Comparison of ENCODE assay signal across 8 mouse cellular contexts in genomic region chr11:46054911-46055895, GRCm38 (mm10). TPM values are rescaled to one million over a fixed set of nuclear protein-coding genes. Genes with fewer than 3 reads are reported as not detected.
DNase-seq lines count a peak whose midpoint lies in the region; ATAC-seq and TF ChIP-seq lines count a peak whose summit lies in the region.

No protein-coding gene starts in this region.

- no peak for DNase-seq in kidney, adult 2 months
- DNase-seq in kidney, postnatal 36 days: no peak
- DNase-seq in embryo, embryonic 10 days (ENCODE audit: low spot score): peak; percentile 44
- DNase-seq in cerebellum, postnatal 25 days: no peak
- no peak for DNase-seq in urinary bladder, adult 18-20 months (ENCODE audit: low spot score in 2 of 2)

- ATAC-seq in hindbrain, embryonic 15.5 days (ENCODE audit: low FRiP score, low read depth): peak; percentile 17; the same call in 1 of the 2 replicates
- no peak for ATAC-seq in monocyte, adult 5-6 weeks (replicated peaks; ENCODE audit: insufficient number of reproducible peaks, low FRiP score, low TSS enrichment, poor library complexity, severe bottlenecking)

- H3K27me3 ChIP-seq in kidney, adult 2 months (replicated peaks; ENCODE audit: control insufficient read depth, insufficient read depth, low read length): no peaks in the 10 kb centered on the region
- H3K27me3 ChIP-seq in hindbrain, embryonic 15.5 days: no peaks in the 10 kb centered on the region
- no peaks in the 10 kb centered on the region for H3K27me3 ChIP-seq in myocyte (ENCODE audit: control insufficient read depth, insufficient read depth, insufficient read length)

- peak overlapping the region; percentile 85 for H3K9ac ChIP-seq in hindbrain, embryonic 15.5 days

- no peaks in the 10 kb centered on the region for H3K9me3 ChIP-seq in hindbrain, embryonic 15.5 days

- no peaks in the 10 kb centered on the region for H3K36me3 ChIP-seq in kidney, adult 2 months (ENCODE audit: control insufficient read depth, insufficient read depth, low read length)
- no peaks in the 10 kb centered on the region for H3K36me3 ChIP-seq in hindbrain, embryonic 15.5 days
- H3K36me3 ChIP-seq in myocyte (ENCODE audit: control insufficient read depth, insufficient read depth): no peaks in the 10 kb centered on the region

- H3K4me3 ChIP-seq in kidney, adult 2 months (ENCODE audit: insufficient read depth, low read depth, low read length): peak overlapping the region; percentile 50
- peak overlapping the region; percentile 84 for H3K4me3 ChIP-seq in hindbrain, embryonic 15.5 days
- peak overlapping the region; percentile 88 for H3K4me3 ChIP-seq in myocyte

- peaks cover 36% of the 10 kb centered on the region for H3K79me2 ChIP-seq in myocyte (ENCODE audit: control insufficient read depth, insufficient read depth)

- no peak for TF ChIP-seq CTCF in kidney, adult 2 months (conservative IDR thresholded peaks at IDR 0.05; ENCODE audit: insufficient read depth, insufficient read length, low read depth, low read length)

- TF ChIP-seq POLR2A in kidney, adult 2 months (IDR thresholded peaks at IDR 0.05; ENCODE audit: low read depth, low read length): no peak
- TF ChIP-seq POLR2A in myocyte (IDR thresholded peaks at IDR 0.05; ENCODE audit: insufficient read length, low read depth): no peak

- peak overlapping the region; percentile 83 for H3K4me2 ChIP-seq in hindbrain, embryonic 15.5 days
- peak overlapping the region; percentile 91 for H3K4me2 ChIP-seq in myocyte (ENCODE audit: low read depth)

- 35% methylated on average over 13 of the region's 13 CpGs for WGBS in kidney, adult 2 months
- WGBS in hindbrain, embryonic 15.5 days: 26% methylated on average over 13 of the region's 13 CpGs

- no peak overlapping the region for H3K27ac ChIP-seq in kidney, adult 2 months (ENCODE audit: insufficient read depth, low read depth, low read length)
- peak overlapping the region; percentile 90 for H3K27ac ChIP-seq in hindbrain, embryonic 15.5 days (replicated peaks)

- peak overlapping the region; percentile 76 for H3ac ChIP-seq in myocyte (ENCODE audit: control insufficient read depth, insufficient read length)

- 0 out of 2 replicates have a peak, but pooled peaks cover 2% of the 10 kb centered on the region for H3K4me1 ChIP-seq in kidney, adult 2 months (ENCODE audit: control insufficient read depth, insufficient read depth, low read length)
- peaks cover 28% of the 10 kb centered on the region for H3K4me1 ChIP-seq in hindbrain, embryonic 15.5 days (replicated peaks)

TF ChIP-seq in myocyte, 11 proteins besides CTCF, POLR2A, EP300 and RAD21:
- TF ChIP-seq CEBPB (IDR thresholded peaks at IDR 0.05; ENCODE audit: insufficient read depth, poor library complexity, severe bottlenecking) (no peak), MYOG (IDR thresholded peaks at IDR 0.05; ENCODE audit: control insufficient read depth in 1 of 3, insufficient read depth in 1 of 3, insufficient read length in 2 of 3, low read depth in 2 of 3) (no peak), E2F4 (IDR thresholded peaks at IDR 0.05; ENCODE audit: insufficient read depth) (no peak), MAX (IDR thresholded peaks at IDR 0.05; ENCODE audit: low read depth) (no peak)

RNA-seq across cellular contexts. Expression of gene Adam19, which starts 0.6 kb away (rescaled TPM):
- 2.9 and 3.6 TPM in 2 replicates for polyA plus RNA-seq in kidney, adult 2 months (2012; rRNA removed)
- polyA plus RNA-seq in hindbrain, embryonic 15.5 days (2015; fragmentation: Nextera tagmentation; extraction: Ambion mirVana): 12.0 and 12.6 TPM in 2 replicates
- polyA plus RNA-seq in myocyte (2012; fragmentation: generic; extraction: Trizol): 43.2 TPM
- total RNA-seq in monocyte, adult 5-6 weeks (2017): 7.8 to 13.7 TPM (median 10.7 TPM) in 3 replicates

RNA-seq across cellular contexts. Expression of gene Gm12166, which starts 3.1 kb away (rescaled TPM):
- 9.6 and 14.2 TPM in 2 replicates for polyA plus RNA-seq in kidney, adult 2 months (2012; rRNA removed)
- 5.6 and 7.1 TPM in 2 replicates for polyA plus RNA-seq in hindbrain, embryonic 15.5 days (2015; fragmentation: Nextera tagmentation; extraction: Ambion mirVana)
- polyA plus RNA-seq in myocyte (2012; fragmentation: generic; extraction: Trizol): 4.3 TPM
- 7.1 to 33.7 TPM (median 17.4 TPM) in 3 replicates for total RNA-seq in monocyte, adult 5-6 weeks (2017)
